Mouse (Mus musculus) natural killer cell, adult 2 months (primary cell): ENCODE data around the gene Spns3.
A peak's percentile ranks its signal among the peaks of the same experiment; 100 is the strongest.

Experiments used
- DNase-seq, 2 experiments: peaks; one replicate each; pipeline ENCODE4 v3.0.0; 2022; ENCODE audit warnings: low spot score in 2 of 2

Gene Spns3

DNA sequence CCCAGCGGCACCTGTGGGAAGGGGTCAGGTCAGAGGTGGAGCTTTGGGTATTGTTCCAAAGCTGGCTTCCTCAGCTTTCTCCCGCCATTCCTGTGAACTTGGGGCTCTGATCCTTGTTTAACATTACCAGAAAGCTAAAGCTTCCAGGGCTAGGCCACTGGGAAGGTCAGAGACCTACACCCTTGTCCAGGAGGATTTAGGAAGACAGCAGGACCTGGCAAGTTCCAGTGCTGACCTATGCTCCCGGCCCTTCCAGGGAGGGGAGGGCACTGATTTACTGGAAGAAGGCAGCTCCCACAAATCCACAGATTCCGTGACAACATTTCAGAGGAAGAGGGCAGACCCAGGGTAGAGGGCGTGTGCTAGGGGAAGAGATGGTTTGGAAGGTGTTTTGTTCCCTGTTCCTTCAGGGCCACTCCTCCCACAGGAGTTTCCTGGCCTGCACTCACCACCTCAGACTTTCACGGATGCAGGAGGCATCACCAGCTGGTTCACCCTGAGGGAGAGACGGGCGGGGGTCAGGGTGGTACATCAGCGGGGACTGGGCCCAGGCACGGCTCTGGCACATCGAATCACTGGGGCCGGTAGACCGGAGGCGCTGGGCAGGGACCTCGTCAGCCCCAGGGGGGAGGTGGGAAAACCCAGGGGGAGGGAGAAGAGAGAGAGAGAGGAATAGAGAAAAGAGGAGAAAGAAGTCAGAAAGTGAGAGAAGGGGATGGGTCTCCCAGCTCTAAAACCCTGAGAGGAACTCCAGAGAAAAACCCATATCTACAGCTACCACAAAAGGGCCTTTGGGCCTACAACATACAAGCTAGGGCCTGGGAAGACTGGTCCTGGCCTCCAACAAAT lies 97.0 kb downstream of the Spns3 start:
- no peak for DNase-seq

DNA sequence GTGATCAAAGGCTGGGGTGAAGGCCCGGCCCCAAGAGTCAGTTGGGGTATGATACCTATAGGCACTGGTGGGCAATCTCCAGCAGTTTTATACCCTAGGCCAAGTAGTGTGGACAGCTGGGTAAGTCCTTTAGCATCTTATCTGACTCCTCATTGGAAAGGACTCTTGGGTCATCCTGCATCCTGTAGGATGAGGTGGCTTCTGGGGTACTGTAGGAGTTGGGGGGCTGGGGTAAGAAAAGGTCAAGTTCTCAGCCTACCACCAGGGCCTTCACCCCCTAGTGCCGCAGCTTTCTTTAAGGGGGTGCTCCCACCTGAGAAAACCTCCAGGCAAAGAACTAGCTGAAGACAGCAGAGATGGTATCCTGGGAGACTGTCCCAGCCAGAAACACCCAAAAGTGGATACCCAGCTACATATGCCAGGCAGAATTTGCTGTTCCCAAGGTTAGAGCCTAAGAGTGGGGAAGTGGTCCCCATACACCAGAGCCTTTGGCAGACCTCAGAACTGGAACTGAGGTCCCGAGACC lies 98.1 kb downstream of the Spns3 start:
- no peak for DNase-seq

DNA sequence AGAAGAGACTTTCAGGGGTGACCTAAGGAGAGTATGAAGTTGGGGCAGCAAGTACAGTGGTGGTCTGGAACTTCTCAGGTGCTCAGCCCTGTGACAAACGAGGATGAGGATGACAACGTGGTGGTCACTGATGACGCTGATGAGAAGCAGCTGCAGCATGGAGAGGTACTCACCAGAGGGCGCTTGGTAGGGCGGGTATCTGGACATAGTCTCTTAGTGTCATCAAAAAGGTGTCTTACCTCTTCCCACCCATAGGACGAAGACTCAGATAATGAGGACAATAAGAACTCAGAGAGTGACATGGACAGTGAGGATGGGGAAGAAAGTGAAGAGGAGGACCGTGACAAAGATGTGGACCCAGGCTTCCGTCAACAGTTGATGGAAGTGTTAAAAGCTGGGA lies 102.8 kb downstream of the Spns3 start:
- no peak for DNase-seq

DNA sequence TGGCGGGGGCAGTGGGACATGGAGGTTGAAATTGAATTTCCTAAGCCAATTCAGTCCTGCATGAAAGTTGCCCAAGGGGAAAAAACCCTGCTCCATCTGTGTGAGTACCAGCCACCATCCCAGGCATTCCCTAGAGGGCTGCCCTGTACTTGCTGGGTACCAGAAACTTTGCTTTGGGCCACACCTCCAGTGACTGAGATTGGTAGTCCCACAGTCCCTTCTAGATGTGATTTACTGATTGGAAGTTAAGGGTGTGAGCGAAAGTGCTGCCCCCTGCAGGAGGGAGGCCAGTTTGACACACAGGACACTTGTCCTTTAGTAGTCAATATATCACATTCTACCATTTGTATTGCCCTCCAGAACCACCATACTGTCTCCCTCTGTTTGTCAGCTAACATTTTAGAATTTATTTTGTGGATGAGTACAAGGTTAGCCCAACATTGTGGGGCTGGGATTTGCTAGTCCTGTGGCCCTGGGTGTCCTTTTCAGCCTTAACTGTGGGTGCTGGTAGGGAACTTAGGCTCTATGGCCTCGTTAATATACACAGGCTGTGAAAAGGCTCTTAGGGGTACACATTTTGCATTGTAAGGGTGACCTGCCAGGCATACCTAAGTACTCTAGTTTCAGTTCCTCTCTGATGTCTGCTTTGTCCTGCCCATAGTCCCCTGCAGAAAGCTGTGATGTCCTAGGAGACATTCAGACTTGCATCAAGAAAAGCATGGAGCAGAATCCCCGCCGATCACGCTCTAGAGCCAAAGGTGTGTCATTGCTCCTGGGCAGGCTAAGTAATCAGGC lies 103.8 kb downstream of the Spns3 start:
- DNase-seq, result peak; percentile 54 to 79
